Mouse (Mus musculus): ENCODE measurements at regions not wholly inside any gene's neighbourhood (a gene's known extent, or its start where the extent isn't known, plus 50 kb on each side); places are given as distances from the start of the nearest gene placed in this dataset.

DNA sequence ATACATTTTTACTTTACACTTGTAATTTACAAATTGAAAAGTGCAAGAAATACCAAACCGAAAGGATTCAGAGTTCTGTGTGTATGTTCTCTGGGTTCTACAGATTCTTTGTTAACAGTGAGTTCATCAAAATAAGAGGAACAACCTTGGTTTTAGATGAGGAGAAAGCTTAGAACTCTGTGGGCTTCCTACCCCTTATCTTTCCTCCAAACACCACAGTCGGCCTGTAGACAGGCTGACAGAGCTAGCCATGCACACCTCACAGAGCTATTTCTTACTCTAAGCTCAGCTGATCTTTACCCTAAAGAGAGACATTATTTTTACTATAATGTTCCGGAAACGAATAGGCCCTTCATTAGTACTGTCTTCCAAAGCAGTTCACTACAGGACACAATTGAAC, 67.7 kb upstream of the Zdhhc17 start:
- no peak for DNase-seq (ENCODE audit: low spot score)

DNA sequence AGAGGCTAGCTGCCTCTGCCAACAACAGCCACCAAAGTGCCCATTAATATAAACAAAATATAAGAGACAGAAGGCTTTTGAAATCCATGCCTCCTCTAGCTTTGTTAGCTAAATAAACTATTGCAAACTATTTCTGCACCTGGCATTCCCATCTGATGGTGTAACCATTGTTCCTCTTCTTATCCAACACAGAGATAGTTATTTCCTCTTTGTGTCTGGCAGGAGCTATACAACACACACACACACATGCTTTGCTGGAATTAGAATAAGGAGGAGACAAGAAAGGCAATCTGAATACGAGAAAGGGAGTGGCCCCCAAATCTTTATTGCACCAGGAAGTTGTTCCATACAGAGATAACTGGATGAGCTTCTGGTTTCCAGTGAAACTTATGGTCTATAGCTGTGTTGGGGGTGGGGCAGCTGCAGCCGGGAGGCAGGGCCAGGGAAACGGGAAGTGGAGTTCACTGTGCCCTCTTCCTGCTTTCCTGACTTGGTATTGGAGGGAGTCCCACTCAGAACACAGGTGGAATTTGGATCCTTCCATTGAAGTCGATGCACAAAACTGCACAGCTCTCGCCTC, 64.0 kb upstream of the Zdhhc17 start:
- DNase-seq (ENCODE audit: low spot score), result no peak

DNA sequence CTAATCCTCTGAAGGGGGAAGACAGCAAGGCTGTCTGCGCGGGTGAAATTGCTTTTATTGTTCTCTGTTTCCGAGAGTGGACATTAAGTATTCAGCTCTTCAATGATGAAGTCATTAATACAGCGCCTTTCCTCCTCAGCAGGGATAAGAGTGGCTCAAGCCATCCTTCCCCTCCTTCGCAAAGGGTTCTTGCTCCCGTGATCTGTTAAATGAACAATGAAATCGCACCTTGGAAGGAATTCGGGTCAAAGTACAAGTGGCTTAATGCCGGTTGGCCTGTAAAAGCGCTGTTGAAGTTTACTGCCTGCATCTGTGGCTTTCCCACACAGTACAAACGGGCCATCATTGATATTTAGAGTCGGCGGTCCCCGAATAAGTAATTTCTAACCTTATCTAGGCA, 63.3 kb upstream of the Zdhhc17 start:
- DNase-seq (ENCODE audit: low spot score), result no peak

DNA sequence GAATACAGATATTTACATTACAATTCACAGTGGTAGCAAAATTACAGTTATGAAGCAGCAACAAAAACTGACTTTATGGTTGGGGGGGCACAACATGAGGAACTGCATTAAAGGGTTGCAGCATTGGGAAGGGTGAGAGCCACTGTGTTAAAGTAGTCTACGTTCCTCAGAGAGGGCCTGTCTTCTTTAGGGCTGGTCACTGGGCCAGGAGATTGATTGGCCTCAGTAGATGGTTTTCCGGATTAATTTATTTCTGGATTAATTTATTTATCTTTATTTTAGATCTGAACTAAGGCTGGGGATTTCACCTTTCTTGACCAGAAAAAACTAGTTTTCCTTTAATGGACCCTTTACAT, 62.6 kb upstream of the Zdhhc17 start:
- no peak for DNase-seq (ENCODE audit: low spot score)

DNA sequence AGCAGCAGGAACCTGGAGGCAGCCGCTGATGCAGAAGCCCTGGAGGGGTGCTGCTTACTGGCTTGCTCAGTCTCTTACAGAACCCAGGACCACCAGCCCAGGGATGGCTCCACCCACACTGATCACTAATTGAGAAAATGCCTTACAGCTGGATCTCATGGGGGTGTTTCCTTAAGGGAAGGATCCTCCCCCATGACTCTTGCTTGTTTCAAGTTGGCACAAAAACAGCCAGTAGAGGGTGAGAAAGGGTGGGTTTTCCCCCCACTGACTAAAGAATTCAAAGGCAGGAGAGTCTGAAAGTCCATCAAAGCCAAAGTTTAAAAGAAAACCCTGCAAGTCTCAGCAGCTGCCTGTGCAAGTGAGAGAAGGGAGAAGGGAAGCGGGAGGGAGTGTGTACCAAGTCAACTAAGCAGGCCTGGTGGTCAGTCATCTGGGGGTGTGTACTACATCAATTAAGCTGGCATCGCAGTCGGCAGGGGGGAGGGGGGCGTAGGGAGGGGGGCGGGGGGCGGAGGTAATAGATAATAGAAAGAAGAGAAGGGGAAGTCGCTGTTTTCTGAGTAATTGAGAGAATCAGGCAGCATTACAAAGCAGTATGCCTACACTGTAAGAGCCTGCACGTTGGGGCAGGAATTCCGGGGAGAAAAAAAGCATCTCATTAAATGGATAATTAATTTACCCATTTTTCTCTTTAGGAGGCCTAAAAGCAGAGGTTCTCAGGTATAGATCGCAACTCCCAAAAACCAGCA, 62.0 kb upstream of the Zdhhc17 start:
- DNase-seq (ENCODE audit: low spot score), result no peak

DNA sequence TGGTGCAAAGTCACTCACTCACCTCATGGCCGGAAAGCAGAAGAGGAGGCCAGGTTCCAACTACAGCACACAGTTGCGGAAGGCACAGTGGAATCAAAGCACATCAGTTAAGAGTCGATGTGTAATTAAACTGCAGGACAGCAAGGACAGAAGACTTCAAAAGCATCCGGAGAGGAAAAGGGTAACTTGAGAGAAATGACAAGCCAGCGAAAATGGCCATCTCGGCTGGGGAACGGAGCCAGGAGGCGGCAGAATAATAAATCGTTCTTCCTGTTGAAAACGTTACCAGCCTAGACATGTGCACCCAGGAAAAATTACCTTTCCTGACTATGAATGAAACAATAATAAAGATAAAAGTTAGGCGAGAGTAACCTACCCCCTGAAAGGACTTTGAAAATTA, 56.2 kb upstream of the Zdhhc17 start:
- no peak for DNase-seq (ENCODE audit: low spot score)

DNA sequence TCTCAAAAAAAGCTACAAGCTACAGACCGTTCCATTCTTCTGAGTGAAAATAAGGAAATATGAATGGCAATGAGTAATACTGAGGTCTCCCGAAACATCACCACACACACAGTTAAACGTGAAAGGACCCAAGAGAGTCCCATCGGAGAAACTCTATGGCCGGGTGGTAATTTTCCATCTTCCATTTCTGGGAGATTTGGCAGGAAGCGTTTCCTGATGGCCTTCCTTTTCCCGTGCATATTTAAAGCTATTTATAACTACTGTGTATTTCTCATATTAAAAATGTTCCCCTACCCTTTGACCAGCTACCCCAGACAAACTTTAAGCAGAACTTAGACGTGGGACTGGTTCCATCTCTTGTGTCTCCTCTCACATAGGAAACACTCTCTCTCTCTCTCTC, 50.7 kb upstream of the Zdhhc17 start:
- DNase-seq (ENCODE audit: low spot score), result no peak
